Mouse (Mus musculus): ENCODE results near the gene Cstf2t.

DNA sequence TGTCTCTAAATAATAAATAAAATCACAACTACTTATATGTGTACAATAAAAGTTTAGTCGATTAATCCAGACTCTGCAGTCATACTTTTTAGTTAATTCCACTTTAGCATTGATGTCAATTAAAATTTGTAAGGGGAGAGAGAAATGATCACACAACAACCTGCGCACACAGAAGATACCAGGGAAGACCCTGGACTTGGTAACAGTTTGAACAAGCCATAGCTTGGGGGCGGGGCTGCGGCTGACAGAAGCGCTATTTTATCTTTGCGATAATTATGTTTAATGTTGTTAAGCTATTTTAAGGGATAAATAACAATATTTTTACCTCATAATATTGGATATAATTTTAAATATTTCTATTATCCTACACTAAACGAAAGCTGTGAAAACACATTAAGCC is 411 bp upstream of the Cstf2t start:
- TF ChIP-seq MAFK (IDR thresholded peaks at IDR 0.05; ENCODE audit: insufficient read depth, low read depth, low read length) (no peak), HCFC1 (IDR thresholded peaks at IDR 0.05; ENCODE audit: borderline replicate concordance, insufficient read depth, low read length) (no peak), ZC3H11A (IDR thresholded peaks at IDR 0.05; ENCODE audit: borderline replicate concordance, low read depth, low read length) (no peak), ZNF384 (IDR thresholded peaks at IDR 0.05; ENCODE audit: low read depth, low read length) (no peak), CHD2 (IDR thresholded peaks at IDR 0.05; ENCODE audit: low read depth, low read length) (no peak)
